Mouse (Mus musculus) C2C12 (cell line): Measurements from ENCODE around the gene Tubg1. TPM values are rescaled to one million over a fixed set of nuclear protein-coding genes. Genes with fewer than 3 reads are reported as not detected.
A peak's percentile ranks its signal among the peaks of the same experiment; 100 is the strongest.
"Not testable (repeated sequence)": the region's sequence is repeated elsewhere in the genome, so short reads cannot be mapped to it uniquely, and the experiment has no call there.

Source experiments
- H3K27me3 ChIP-seq: one replicate; pipeline ENCODE4 v1.6.1; 2011; ENCODE audit not compliant: control insufficient read depth, insufficient read depth, insufficient read length
- H3K36me3 ChIP-seq: one replicate; pipeline ENCODE4 v1.6.1; 2011; ENCODE audit not compliant: control insufficient read depth, insufficient read depth
- H3K4me3 ChIP-seq: one replicate; pipeline ENCODE4 v1.5.1; 2011; ENCODE audit warnings: mild to moderate bottlenecking, control low read depth; ENCODE audit not compliant: poor library complexity, insufficient read depth, severe bottlenecking
- H3K79me2 ChIP-seq: one replicate; pipeline ENCODE4 v1.6.1; 2011; ENCODE audit not compliant: control insufficient read depth, insufficient read depth
- H3K79me3 ChIP-seq: one replicate; pipeline ENCODE4 v1.6.1; 2011; ENCODE audit warnings: low read depth, control low read depth
- H3ac ChIP-seq: one replicate; pipeline ENCODE3; 2011; ENCODE audit warnings: low read depth; ENCODE audit not compliant: control insufficient read depth, insufficient read length
- CEBPB ChIP-seq: IDR thresholded peaks from one replicate; pipeline ENCODE4 v1.6.1; 2011; ENCODE audit warnings: low read depth, mild to moderate bottlenecking, control low read depth, moderate library complexity
- CTCF ChIP-seq: IDR thresholded peaks from one replicate; pipeline ENCODE4 v1.5.1; 2011; ENCODE audit not compliant: control insufficient read depth, insufficient read depth, insufficient read length
- FOSL1 ChIP-seq: IDR thresholded peaks from one replicate; pipeline ENCODE4 v1.8.0; 2011; ENCODE audit warnings: mild to moderate bottlenecking, low read length; ENCODE audit not compliant: poor library complexity, insufficient read depth, severe bottlenecking
- MAX ChIP-seq: IDR thresholded peaks from one replicate; pipeline ENCODE4 v1.6.1; 2011; ENCODE audit warnings: mild to moderate bottlenecking, control low read depth
- MYOD1 ChIP-seq: IDR thresholded peaks from one replicate; pipeline ENCODE4 v1.6.1; 2011; ENCODE audit warnings: low read depth; ENCODE audit not compliant: control insufficient read depth, insufficient read length
- MYOG ChIP-seq: IDR thresholded peaks from one replicate; pipeline ENCODE4 v1.6.1; 2011; ENCODE audit not compliant: control insufficient read depth, insufficient read length; ENCODE audit errors: extremely low read depth
- USF1 ChIP-seq: IDR thresholded peaks from one replicate; pipeline ENCODE4 v1.6.1; 2011; ENCODE audit warnings: low read depth, mild to moderate bottlenecking, control low read depth, moderate library complexity
- polyA plus RNA-seq: library from polyadenylated mRNA; unstranded; fragments of >200 nt; fragmentation: generic; extraction: Trizol; gene quantifications from one replicate; pipeline ENCODE4 v1.2.1, GENCODE M21; 2012; ENCODE audit warnings: missing spikeins

The Tubg1 gene
- polyA plus RNA-seq, 1 experiment: 115 TPM

- no peak for TF ChIP-seq USF1
- no peak for TF ChIP-seq CEBPB
- TF ChIP-seq FOSL1: no peak
- no peak for TF ChIP-seq MAX
- peak within 1 kb of the TSS; percentile 30 for H3ac ChIP-seq
- H3K4me3 ChIP-seq: no peak within 1 kb of the TSS
- no peaks in the 10 kb centered on the region for H3K27me3 ChIP-seq
- H3K79me3 ChIP-seq: no peaks in the 10 kb centered on the region
- H3K79me2 ChIP-seq: no peaks in the 10 kb centered on the region
- H3K36me3 ChIP-seq: no peaks in the 10 kb centered on the region
Measured at GRCm38 (mm10) chr11:101155728-101156371, 36.1 kb downstream of the Tubg1 start, which contains the start of gene Tubg2. Tubg2 (plus strand) TSS chr11:101155907.

GRCm38 (mm10) chr11:101160151-101160550, 40.4 kb downstream of the Tubg1 start:
- not testable (repeated sequence) for H3K79me3 ChIP-seq, H3ac ChIP-seq, H3K27me3 ChIP-seq, H3K4me3 ChIP-seq, H3K79me2 ChIP-seq
- peaks cover 29% of the 10 kb centered on the region for H3K36me3 ChIP-seq

- peaks cover 38% of the 10 kb centered on the region for H3K36me3 ChIP-seq
- H3K4me3 ChIP-seq, H3K27me3 ChIP-seq, H3K79me2 ChIP-seq, H3K79me3 ChIP-seq, H3ac ChIP-seq: not testable (repeated sequence)
Measured at GRCm38 (mm10) chr11:101160981-101161505, 41.3 kb downstream of the Tubg1 start.

GRCm38 (mm10) chr11:101161551-101161950, 41.8 kb downstream of the Tubg1 start:
- H3K27me3 ChIP-seq: no peaks in the 10 kb centered on the region
- peaks cover 42% of the 10 kb centered on the region for H3K36me3 ChIP-seq
- H3K79me3 ChIP-seq: no peaks in the 10 kb centered on the region
- TF ChIP-seq MYOG (no peak), MAX (no peak), CEBPB (no peak), MYOD1 (no peak), FOSL1 (no peak)
- H3K4me3 ChIP-seq: no peak overlapping the region
- no peak overlapping the region for H3ac ChIP-seq
- H3K79me2 ChIP-seq: no peaks in the 10 kb centered on the region

- no peaks in the 10 kb centered on the region for H3K27me3 ChIP-seq
- H3ac ChIP-seq: no peak overlapping the region
- H3K79me2 ChIP-seq: no peaks in the 10 kb centered on the region
- TF ChIP-seq MYOD1 (no peak), MYOG (no peak), USF1 (no peak), CEBPB (no peak), CTCF (no peak), MAX (no peak), FOSL1 (no peak)
- no peaks in the 10 kb centered on the region for H3K79me3 ChIP-seq
- H3K36me3 ChIP-seq: peaks cover 49% of the 10 kb centered on the region
- no peak overlapping the region for H3K4me3 ChIP-seq
Measured at GRCm38 (mm10) chr11:101162301-101162700, 42.6 kb downstream of the Tubg1 start.

- H3K27me3 ChIP-seq: no peaks in the 10 kb centered on the region
- H3ac ChIP-seq: no peak overlapping the region
- H3K4me3 ChIP-seq: no peak overlapping the region
- peaks cover 53% of the 10 kb centered on the region for H3K36me3 ChIP-seq
- TF ChIP-seq CTCF (no peak), USF1 (no peak), CEBPB (no peak), MYOG (no peak), MYOD1 (no peak), FOSL1 (no peak), MAX (no peak)
- no peaks in the 10 kb centered on the region for H3K79me2 ChIP-seq
- H3K79me3 ChIP-seq: no peaks in the 10 kb centered on the region
Measured at GRCm38 (mm10) chr11:101162772-101163171, 43.0 kb downstream of the Tubg1 start.
